ENCODE assay signal across 9 mouse cellular contexts in the genomic region with DNA sequence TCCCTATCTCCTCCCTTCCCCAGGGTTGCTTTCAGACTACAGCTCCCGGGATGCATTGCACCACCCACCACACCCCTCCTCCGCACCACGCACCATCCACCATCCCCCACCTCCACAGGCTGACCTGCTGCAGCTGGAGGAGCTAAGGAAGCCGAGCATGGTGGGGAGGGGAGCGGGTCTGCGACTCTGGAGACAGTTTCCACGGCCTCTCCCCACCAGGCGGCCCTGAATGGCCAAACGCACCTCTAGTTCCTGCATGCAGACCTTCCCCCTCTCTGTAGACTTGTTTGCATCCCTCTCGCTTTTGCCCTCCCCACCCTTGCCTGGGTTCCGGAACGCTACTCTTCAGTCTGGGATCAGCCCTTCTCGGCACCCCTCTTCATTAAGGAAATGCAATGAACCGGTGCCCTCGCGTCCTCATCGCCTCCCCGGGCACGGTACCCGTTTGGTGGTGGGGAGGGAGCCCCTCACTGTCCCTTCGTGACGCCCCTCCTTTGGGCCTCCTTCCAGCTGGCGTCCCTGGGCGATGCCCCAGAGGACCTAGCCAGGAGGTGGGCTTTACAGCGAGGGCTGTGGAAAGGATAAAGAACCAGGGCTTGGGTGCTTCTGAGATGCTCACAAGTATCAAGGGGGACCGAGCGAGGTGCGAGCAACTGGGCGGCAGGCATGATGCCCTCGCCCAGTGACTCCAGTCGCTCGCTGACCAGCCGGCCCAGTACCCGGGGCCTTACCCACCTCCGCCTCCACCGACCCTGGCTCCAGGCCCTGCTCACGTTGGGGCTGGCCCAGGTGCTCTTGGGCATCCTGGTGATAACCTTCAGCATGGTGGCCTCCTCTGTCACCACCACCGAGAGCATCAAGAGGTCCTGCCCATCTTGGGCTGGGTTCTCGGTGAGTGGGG. TPM values are rescaled to one million over a fixed set of nuclear protein-coding genes. Genes with fewer than 3 reads are reported as not detected.
DNase-seq lines count a peak whose midpoint lies in the region; ATAC-seq and TF ChIP-seq lines count a peak whose summit lies in the region.
"Had no signal": no experiment of that assay in that cellular context is flagged by ENCODE, and none has a peak within 500 bp of the region (broad histone marks: within the 10 kb centered on the region; RNA-seq: fewer than 3 reads in every experiment).

Fam189b (plus strand) TSS at position 86 of the 901 bp plus-strand sequence.

- H3K27ac ChIP-seq in forebrain, embryonic 11.5 days (ENCODE audit: low read depth, low read length): peak within 1 kb of the TSS; percentile 62
- H3K27ac ChIP-seq in heart, embryonic 14.5 days (replicated peaks in 1 of 2; ENCODE audit: control insufficient read depth in 1 of 2, insufficient read depth in 1 of 2, low read depth in 2 of 2, low read length in 2 of 2): peak within 1 kb of the TSS; percentile 41 to 53; a peak in 3 of 4 replicates
- no peak within 1 kb of the TSS for H3K27ac ChIP-seq in liver, adult 2 months (replicated peaks; ENCODE audit: insufficient read depth, low read depth, low read length)
- H3K27ac ChIP-seq in stomach, postnatal 0 days (replicated peaks): peak within 1 kb of the TSS; percentile 49

- TF ChIP-seq CTCF in liver, adult 2 months (IDR thresholded peaks at IDR 0.05; ENCODE audit: low read depth, low read length): no peak
- TF ChIP-seq CTCF in stomach, postnatal 0 days (IDR thresholded peaks at IDR 0.05; ENCODE audit: low read depth): no peak

- peak; percentile 77 for DNase-seq in CD4-positive helper T cell, adult 2 months (ENCODE audit: low read depth, low spot score)
- peak; percentile 67 for DNase-seq in c-Kit-positive CD71-positive TER-119-positive erythroid progenitor cells, embryonic 14.5 days (ENCODE audit: low spot score)
- DNase-seq in forebrain, embryonic 11.5 days (ENCODE audit: low spot score): peak; percentile 92
- peak; percentile 91 for DNase-seq in kidney, postnatal 10 days
- peak; percentile 43 for DNase-seq in liver, adult 2 months (ENCODE audit: extremely low read depth, low read depth, low spot score)
- peak; percentile 88 for DNase-seq in stomach, postnatal 0 days (ENCODE audit: low spot score)

- H3K9me3 ChIP-seq in forebrain, embryonic 11.5 days (ENCODE audit: control insufficient read depth, low read length): no peaks in the 10 kb centered on the region
- H3K9me3 ChIP-seq in heart, embryonic 14.5 days (ENCODE audit: control insufficient read depth, low read length): no peaks in the 10 kb centered on the region
- H3K9me3 ChIP-seq in stomach, postnatal 0 days (ENCODE audit: control insufficient read depth, low read length): no peaks in the 10 kb centered on the region

- peak within 1 kb of the TSS; percentile 97 for H3K4me2 ChIP-seq in forebrain, embryonic 11.5 days (ENCODE audit: low read depth, low read length, severe bottlenecking)
- H3K4me2 ChIP-seq in heart, embryonic 14.5 days (ENCODE audit: low read length): peak within 1 kb of the TSS; percentile 82
- H3K4me2 ChIP-seq in stomach, postnatal 0 days (replicated peaks; ENCODE audit: low read depth): peak within 1 kb of the TSS; percentile 93

- peak within 1 kb of the TSS; percentile 85 for H3K9ac ChIP-seq in forebrain, embryonic 11.5 days (ENCODE audit: low read length)
- peak within 1 kb of the TSS; percentile 81 for H3K9ac ChIP-seq in heart, embryonic 14.5 days (ENCODE audit: low read length)
- H3K9ac ChIP-seq in liver, adult 2 months (ENCODE audit: low read depth, low read length): peak within 1 kb of the TSS; percentile 48
- H3K9ac ChIP-seq in stomach, postnatal 0 days (ENCODE audit: low read length): peak within 1 kb of the TSS; percentile 74

- TF ChIP-seq POLR2A in liver, adult 2 months (IDR thresholded peaks at IDR 0.05; ENCODE audit: extremely low read depth, insufficient read depth, low read length): no peak

- peaks cover 9% of the 10 kb centered on the region; the same call in 1 of the 2 replicates for H3K36me3 ChIP-seq in forebrain, embryonic 11.5 days (ENCODE audit: control insufficient read depth, insufficient read depth, low read length)
- H3K36me3 ChIP-seq in heart, embryonic 14.5 days (ENCODE audit: control insufficient read depth, insufficient read depth, low read length): peaks cover 48% of the 10 kb centered on the region
- H3K36me3 ChIP-seq in liver, adult 2 months (ENCODE audit: control insufficient read depth, insufficient read depth, low read length): peaks cover 8% of the 10 kb centered on the region; the same call in 1 of the 2 replicates
- peaks cover 19% of the 10 kb centered on the region; the same call in 1 of the 2 replicates for H3K36me3 ChIP-seq in stomach, postnatal 0 days (ENCODE audit: control insufficient read depth, insufficient read depth, low read length)

- no peak for TF ChIP-seq EP300 in stomach, postnatal 0 days (optimal IDR thresholded peaks at IDR 0.05)

- peak within 1 kb of the TSS; percentile 55 for H3K4me3 ChIP-seq in forebrain, embryonic 11.5 days (ENCODE audit: low read depth, low read length)
- H3K4me3 ChIP-seq in heart, embryonic 14.5 days (ENCODE audit: control insufficient read depth in 1 of 2, insufficient read depth in 1 of 2, low read depth in 1 of 2, low read length in 2 of 2): peak within 1 kb of the TSS; percentile 48 to 79
- peak within 1 kb of the TSS; percentile 72 for H3K4me3 ChIP-seq in liver, adult 2 months (ENCODE audit: insufficient read depth, low read depth, low read length)
- H3K4me3 ChIP-seq in stomach, postnatal 0 days (ENCODE audit: low read depth, low read length): peak within 1 kb of the TSS; percentile 64

- peaks cover 26% of the 10 kb centered on the region for H3K4me1 ChIP-seq in forebrain, embryonic 11.5 days (replicated peaks; ENCODE audit: control insufficient read depth, insufficient read depth, low read length)
- H3K4me1 ChIP-seq in heart, embryonic 14.5 days (ENCODE audit: control insufficient read depth in 2 of 2, insufficient read depth in 2 of 2, low read length in 2 of 2): peaks cover 9 to 15% of the 10 kb centered on the region in 2 experiments
- H3K4me1 ChIP-seq in liver, adult 2 months (ENCODE audit: control insufficient read depth, insufficient read depth, low read length): peaks cover under 1% of the 10 kb centered on the region
- H3K4me1 ChIP-seq in stomach, postnatal 0 days (replicated peaks; ENCODE audit: control insufficient read depth, insufficient read depth): peaks cover 2% of the 10 kb centered on the region

- WGBS in forebrain, embryonic 11.5 days: 6% methylated on average over 39 of the region's 39 CpGs
- 6% methylated on average over 39 of the region's 39 CpGs for WGBS in heart, embryonic 14.5 days
- WGBS in liver, adult 2 months: 29% methylated on average over 39 of the region's 39 CpGs
- WGBS in stomach, postnatal 0 days: 4% methylated on average over 36 of the region's 39 CpGs

- peak; percentile 94 for ATAC-seq in forebrain, embryonic 11.5 days (replicated peaks; ENCODE audit: low FRiP score)
- peak; percentile 89 for ATAC-seq in heart, embryonic 14.5 days (ENCODE audit: insufficient number of reproducible peaks, insufficient read depth, low FRiP score, low read depth)
- ATAC-seq in monocyte, adult 5-6 weeks (replicated peaks; ENCODE audit: insufficient number of reproducible peaks, low FRiP score, low TSS enrichment, poor library complexity, severe bottlenecking): peak; percentile 72
- peak; percentile 91 for ATAC-seq in stomach, postnatal 0 days (ENCODE audit: low FRiP score, low TSS enrichment)

- no peaks in the 10 kb centered on the region for H3K79me2 ChIP-seq in liver, adult 2 months (ENCODE audit: control insufficient read depth, insufficient read depth, low read length)

- H3K27me3 ChIP-seq in forebrain, embryonic 11.5 days (ENCODE audit: control insufficient read depth, insufficient read depth, low read length): no peaks in the 10 kb centered on the region
- no peaks in the 10 kb centered on the region for H3K27me3 ChIP-seq in heart, embryonic 14.5 days (ENCODE audit: control insufficient read depth, insufficient read depth, low read length)
- H3K27me3 ChIP-seq in liver, adult 2 months (ENCODE audit: control insufficient read depth, insufficient read depth, low read length): no peaks in the 10 kb centered on the region
- no peaks in the 10 kb centered on the region for H3K27me3 ChIP-seq in stomach, postnatal 0 days (ENCODE audit: control insufficient read depth, insufficient read depth, low read length)
- H3K27me3 ChIP-seq: CH12.LX had no signal

RNA-seq across cellular contexts. Expression of gene Fam189b, which starts in this region (rescaled TPM):
- polyA plus RNA-seq in forebrain, embryonic 11.5 days (2014; fragmentation: Nextera tagmentation; extraction: Ambion mirVana): 26.3 and 27.8 TPM in 2 replicates
- polyA plus RNA-seq in heart, embryonic 14.5 days (2014; fragmentation: Nextera tagmentation; extraction: Ambion mirVana): 9.1 and 12.8 TPM in 2 replicates
- 0.09 and 0.54 TPM in 2 replicates for total RNA-seq in liver, adult 2 months (2014; rRNA removed)
- polyA plus RNA-seq in liver, adult 2 months (2012; rRNA removed): 1.8 and 4.1 TPM in 2 replicates
- 4.9 to 45.4 TPM (median 15.8 TPM) in 3 replicates for total RNA-seq in monocyte, adult 5-6 weeks (2017)
- polyA plus RNA-seq in stomach, postnatal 0 days (2015; fragmentation: Nextera tagmentation; extraction: Ambion mirVana): 7.5 and 9.1 TPM in 2 replicates
